Mouse (Mus musculus) lung, embryonic 16.5 days (tissue): ENCODE data around the gene Prelp. TPM values are rescaled to one million over a fixed set of nuclear protein-coding genes. Genes with fewer than 3 reads are reported as not detected.
A peak's percentile ranks its signal among the peaks of the same experiment; 100 is the strongest.

Experiments used
- ATAC-seq: fragments of 200-750 bp; cut with Nextera tagmentation; 2 replicates; pipeline ENCODE4 v1.8.0; 2017; ENCODE audit warnings: low read depth, mild to moderate bottlenecking, moderate library complexity
- H3K27ac ChIP-seq: fragments of 300-500 bp; sonication (generic); 2 replicates; pipeline ENCODE4 v1.5.1; 2014; ENCODE audit warnings: mild to moderate bottlenecking, control low read depth, low read length
- H3K27me3 ChIP-seq: fragments of 300-500 bp; sonication (generic); 2 replicates; pipeline ENCODE4 v1.6.1; 2014; ENCODE audit warnings: low read depth, low read length, mixed read lengths; ENCODE audit not compliant: control insufficient read depth, insufficient read depth
- H3K36me3 ChIP-seq: fragments of 300-500 bp; sonication (generic); 2 replicates; pipeline ENCODE4 v1.6.1; 2014; ENCODE audit warnings: low read length; ENCODE audit not compliant: control insufficient read depth, insufficient read depth
- H3K4me1 ChIP-seq: fragments of 300-500 bp; sonication (generic); replicated peaks from 2 replicates; pipeline ENCODE4 v1.6.1; 2014; ENCODE audit warnings: low read length, mixed read lengths; ENCODE audit not compliant: control insufficient read depth, insufficient read depth
- H3K4me2 ChIP-seq: fragments of 300-500 bp; sonication (generic); 2 replicates; pipeline ENCODE4 v1.6.1; 2014; ENCODE audit warnings: low read depth, low read length, control low read depth
- H3K4me3 ChIP-seq: fragments of 300-500 bp; sonication (generic); 2 replicates; pipeline ENCODE4 v1.5.1; 2014; ENCODE audit warnings: mild to moderate bottlenecking, low read length, control low read depth
- H3K9ac ChIP-seq: fragments of 300-500 bp; sonication (generic); 2 replicates; pipeline ENCODE4 v1.6.1; 2014; ENCODE audit warnings: low read length, control low read depth
- H3K9me3 ChIP-seq: fragments of 300-500 bp; sonication (generic); 2 replicates; pipeline ENCODE4 v1.6.1; 2016; ENCODE audit warnings: low read length; ENCODE audit not compliant: control insufficient read depth
- WGBS: fragments of 180-500 bp; shearing (Covaris S2); extraction: QIAGEN DNeasy Blood & Tissue Kit; methylation state at CpG from one replicate; pipeline ENCODE4 v1.1.7; 2014; 5-methylcytosine and 5-hydroxymethylcytosine counted together
- polyA plus RNA-seq: library from polyadenylated mRNA; unstranded; fragments of >200 nt; fragmentation: Nextera tagmentation; extraction: Ambion mirVana; gene quantifications from 2 replicates; pipeline ENCODE4 v1.2.1, GENCODE M21; 2015

Gene Prelp
- polyA plus RNA-seq, 1 experiment from 2014 or later = 28.6 TPM

DNA sequence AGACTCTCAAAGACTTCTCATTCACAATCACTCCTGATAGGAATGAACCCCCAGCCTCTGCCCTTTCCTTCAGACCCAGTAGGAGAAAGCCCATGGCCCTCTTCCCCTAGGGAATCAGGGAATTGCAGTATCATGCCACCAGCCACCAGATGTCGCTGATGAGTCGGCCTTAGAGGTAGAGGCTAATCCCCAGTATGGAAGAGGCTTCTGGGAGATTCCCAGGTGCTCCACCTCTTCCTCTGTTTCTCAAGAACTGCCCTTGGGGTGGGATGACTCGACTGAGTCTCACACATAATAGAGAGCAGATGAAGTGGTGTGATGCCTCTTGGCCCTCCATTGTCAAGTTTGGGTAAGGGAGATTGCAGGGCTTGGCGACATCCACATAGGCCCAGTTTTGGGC, 9.8 kb downstream of the Prelp start:
- Histone ChIP-seq H3K4me3 (no peak overlapping the region), H3K27me3 (no peaks in the 10 kb centered on the region), H3K9me3 (no peaks in the 10 kb centered on the region), H3K4me2 (no peak overlapping the region), H3K9ac (no peak overlapping the region), H3K27ac (peak overlapping the region; percentile 45), H3K4me1 (peaks cover 44% of the 10 kb centered on the region), H3K36me3 (no peaks in the 10 kb centered on the region)
- 22% methylated on average over 4 of the region's 4 CpGs for whole genome bisulfite sequencing
- ATAC-seq = peak; percentile 6; the same call in 1 of the 2 replicates

DNA sequence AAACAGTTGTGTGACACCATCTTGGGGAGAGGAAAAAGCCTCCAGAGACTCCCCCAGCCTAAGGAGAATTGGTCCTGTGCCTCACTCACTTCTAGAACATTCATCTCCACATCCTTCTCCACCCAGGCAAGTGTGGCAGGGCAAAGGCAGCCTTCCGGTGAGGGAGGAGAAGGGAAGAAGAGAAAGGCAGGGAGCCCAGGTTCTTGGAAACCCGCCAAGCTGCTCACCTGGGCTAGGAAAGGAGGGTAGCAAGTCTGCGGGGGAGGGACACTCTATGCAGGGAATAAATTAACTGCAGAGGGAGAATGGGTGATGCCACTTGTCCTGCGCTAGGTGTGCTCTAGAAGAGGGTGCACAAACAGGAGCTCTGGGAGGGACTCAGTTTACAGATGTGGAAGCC, 10.2 kb downstream of the Prelp start:
- H3K27me3 ChIP-seq = no peaks in the 10 kb centered on the region
- H3K9me3 ChIP-seq = no peaks in the 10 kb centered on the region
- H3K36me3 ChIP-seq = no peaks in the 10 kb centered on the region
- no peak overlapping the region for H3K9ac ChIP-seq
- 38% methylated on average over 4 of the region's 4 CpGs for WGBS
- peaks cover 39% of the 10 kb centered on the region for H3K4me1 ChIP-seq
- peak overlapping the region; percentile 45; the same call in 1 of the 2 replicates for H3K27ac ChIP-seq
- ATAC-seq = no peak
- H3K4me2 ChIP-seq = no peak overlapping the region
- no peak overlapping the region for H3K4me3 ChIP-seq

DNA sequence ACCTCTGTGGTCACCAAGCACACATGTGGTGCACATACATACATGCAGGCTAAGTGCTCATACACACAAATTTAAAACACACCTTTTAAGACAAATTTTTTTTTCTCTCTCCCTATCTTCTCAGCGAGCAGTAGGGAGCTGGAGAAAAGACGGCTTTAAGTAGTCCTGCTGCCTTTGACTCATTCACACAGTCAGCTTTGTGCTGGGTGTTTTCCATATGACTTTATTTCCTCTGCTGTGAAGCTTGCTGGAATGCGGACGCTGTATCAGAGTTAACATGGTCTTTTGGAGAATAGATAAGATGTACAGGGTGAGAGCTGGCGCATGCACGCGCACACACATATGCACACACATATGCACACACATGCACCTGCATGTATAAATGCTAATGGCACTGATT, 11.1 kb downstream of the Prelp start:
- H3K9ac ChIP-seq = no peak overlapping the region
- no peaks in the 10 kb centered on the region for H3K9me3 ChIP-seq
- no peak overlapping the region for H3K27ac ChIP-seq
- no peaks in the 10 kb centered on the region for H3K36me3 ChIP-seq
- H3K4me1 ChIP-seq = peaks cover 30% of the 10 kb centered on the region
- WGBS = 79% methylated on average over 7 of the region's 7 CpGs
- no peak for ATAC-seq
- no peaks in the 10 kb centered on the region for H3K27me3 ChIP-seq
- H3K4me2 ChIP-seq = no peak overlapping the region
- no peak overlapping the region for H3K4me3 ChIP-seq

DNA sequence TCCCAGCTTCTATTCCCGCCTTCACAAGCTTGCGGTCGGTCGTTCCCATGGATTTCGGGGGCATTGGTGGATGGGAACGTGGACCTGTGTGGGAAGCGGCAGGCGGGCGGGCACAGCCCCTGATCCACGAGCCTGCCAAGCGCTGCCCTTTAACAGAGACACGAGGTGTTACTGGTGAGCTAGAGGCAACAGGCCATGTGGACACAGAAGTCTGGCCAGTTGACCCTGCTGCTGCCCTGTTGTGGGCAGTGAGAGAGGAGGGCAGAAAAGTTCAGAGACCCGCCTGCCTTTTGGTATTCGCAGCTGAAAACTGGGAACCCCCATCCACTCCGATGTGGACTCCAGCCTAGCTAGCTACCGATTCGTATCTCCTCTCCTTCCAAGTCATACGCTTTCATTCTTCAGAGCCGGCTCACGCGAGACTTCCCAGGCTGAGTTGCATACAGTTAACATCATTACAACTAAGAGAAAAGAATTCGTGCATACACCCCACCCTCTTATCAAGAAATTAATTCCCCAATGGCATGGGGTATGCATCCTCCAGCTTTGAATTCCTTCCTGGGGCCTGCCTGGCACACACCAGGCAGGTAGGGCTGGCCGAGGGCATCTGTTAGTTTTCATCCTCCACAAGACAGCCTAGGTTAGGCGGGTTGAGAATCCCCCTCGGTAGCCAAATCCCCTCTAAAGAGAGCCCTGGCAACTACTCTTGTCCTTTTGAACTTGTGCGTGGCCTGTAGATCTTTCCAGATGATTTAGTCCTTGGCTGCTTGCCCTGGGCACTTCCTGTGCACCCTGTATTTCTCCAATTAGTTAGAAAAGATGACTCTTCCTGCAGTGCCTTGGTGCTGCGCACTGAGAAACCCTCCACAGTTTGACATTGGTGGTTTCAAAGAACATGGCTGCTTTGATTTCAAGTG, 12.3 kb downstream of the Prelp start:
- Histone ChIP-seq H3K4me2 (peak overlapping the region; percentile 96), H3K4me1 (peaks cover 28% of the 10 kb centered on the region), H3K27me3 (no peaks in the 10 kb centered on the region), H3K27ac (peak overlapping the region; percentile 85), H3K9ac (peak overlapping the region; percentile 77), H3K4me3 (peak overlapping the region; percentile 49), H3K9me3 (no peaks in the 10 kb centered on the region), H3K36me3 (no peaks in the 10 kb centered on the region)
- 6% methylated on average over 27 of the region's 27 CpGs for WGBS
- peak; percentile 53 for ATAC-seq

DNA sequence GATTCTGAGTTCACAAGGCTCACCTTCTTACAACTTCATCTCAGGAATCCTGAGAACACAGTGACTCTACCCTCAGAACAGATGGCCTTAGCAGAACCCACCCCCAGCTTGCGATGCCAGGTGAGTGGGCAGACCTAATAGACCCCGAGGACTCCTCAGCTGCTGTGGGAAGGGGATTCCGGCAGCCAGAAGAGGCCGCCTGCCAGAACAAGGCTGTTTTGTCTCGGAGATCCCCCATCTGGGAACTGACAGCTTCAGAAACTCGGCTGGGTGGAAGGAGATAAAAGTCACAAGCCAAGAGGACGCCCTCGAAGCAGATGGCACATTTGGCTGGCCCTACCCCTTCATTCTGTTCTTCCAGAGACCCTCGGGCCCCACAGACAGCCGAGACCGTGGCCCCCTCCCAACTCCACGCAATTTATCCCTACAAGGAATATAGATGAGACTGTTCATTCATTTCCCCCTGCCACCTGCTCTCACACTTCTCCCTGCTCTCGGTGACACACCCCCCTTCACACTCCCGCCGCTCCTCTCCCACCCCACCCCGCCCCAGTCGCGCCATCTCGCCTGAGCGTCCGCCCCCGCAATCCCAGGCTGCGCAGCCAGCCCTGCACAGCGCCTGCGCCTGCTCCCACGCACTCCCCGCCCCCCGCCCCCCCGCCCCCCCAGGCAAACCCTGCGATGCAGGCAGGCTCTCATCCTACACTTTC, 13.1 kb downstream of the Prelp start, which contains the start of gene Optc:
Optc (minus strand) TSS at position 51 of the 710 bp plus-strand sequence.
- peak; percentile 85 for ATAC-seq
- H3K9ac ChIP-seq = peak within 1 kb of the TSS; percentile 77
- H3K27ac ChIP-seq = peak within 1 kb of the TSS; percentile 85
- no peaks in the 10 kb centered on the region for H3K9me3 ChIP-seq
- H3K4me3 ChIP-seq = peak within 1 kb of the TSS; percentile 49
- peaks cover 28% of the 10 kb centered on the region for H3K4me1 ChIP-seq
- no peaks in the 10 kb centered on the region for H3K27me3 ChIP-seq
- 1% methylated on average over 30 of the region's 30 CpGs for WGBS
- H3K4me2 ChIP-seq = peak within 1 kb of the TSS; percentile 96
- no peaks in the 10 kb centered on the region for H3K36me3 ChIP-seq

DNA sequence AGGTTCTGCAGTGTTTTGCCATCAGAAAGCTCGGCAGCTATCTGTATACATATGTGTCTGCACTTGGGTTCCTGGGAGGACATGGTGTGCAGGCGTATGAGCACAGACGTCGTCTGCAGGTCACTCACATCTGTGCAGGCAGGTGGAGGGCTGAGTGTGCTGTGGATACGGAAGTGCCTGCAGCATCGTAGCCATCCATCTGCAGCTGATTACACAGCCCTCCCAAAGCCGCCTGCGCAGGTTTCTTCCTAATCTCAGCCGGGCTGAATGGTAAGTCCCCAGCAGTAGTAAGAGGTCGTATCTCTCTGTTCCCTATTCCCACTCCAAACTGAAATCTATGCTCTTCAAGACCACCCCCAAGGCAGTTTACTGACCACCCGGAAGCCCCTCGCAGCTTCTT, 14.8 kb downstream of the Prelp start:
- WGBS = 56% methylated on average over 12 of the region's 12 CpGs
- H3K4me3 ChIP-seq = no peak overlapping the region

DNA sequence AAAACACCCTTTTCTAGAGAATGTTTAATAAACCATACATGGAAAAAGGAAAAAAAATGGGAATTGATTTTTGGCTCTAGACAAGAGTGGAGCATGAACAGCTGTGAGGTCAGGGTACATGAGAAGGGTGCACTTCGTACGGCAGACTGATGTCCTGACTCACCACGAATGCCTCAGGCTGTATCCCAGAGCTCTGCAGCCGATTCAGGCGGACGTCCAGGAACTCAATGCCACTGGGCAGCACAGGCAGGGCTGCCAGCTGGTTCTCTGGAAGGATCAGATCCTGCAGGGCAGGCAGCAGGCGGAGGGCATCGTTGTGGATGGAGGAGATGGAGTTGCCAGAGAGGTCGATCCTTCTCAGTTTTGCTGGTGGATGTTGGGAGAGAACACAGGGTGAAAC, 20.4 kb downstream of the Prelp start:
- 77% methylated on average over 9 of the region's 9 CpGs for WGBS
- H3K4me3 ChIP-seq = no peak overlapping the region
- no peak for ATAC-seq

More for the DNA sequence above, 14.8 kb downstream of the Prelp start:
- Histone ChIP-seq H3K4me2 (no peak overlapping the region), H3K9ac (no peak overlapping the region), H3K27me3 (no peaks in the 10 kb centered on the region), H3K9me3 (no peaks in the 10 kb centered on the region), H3K4me1 (peaks cover 23% of the 10 kb centered on the region), H3K27ac (no peak overlapping the region), H3K36me3 (no peaks in the 10 kb centered on the region)
- ATAC-seq = no peak

DNA sequence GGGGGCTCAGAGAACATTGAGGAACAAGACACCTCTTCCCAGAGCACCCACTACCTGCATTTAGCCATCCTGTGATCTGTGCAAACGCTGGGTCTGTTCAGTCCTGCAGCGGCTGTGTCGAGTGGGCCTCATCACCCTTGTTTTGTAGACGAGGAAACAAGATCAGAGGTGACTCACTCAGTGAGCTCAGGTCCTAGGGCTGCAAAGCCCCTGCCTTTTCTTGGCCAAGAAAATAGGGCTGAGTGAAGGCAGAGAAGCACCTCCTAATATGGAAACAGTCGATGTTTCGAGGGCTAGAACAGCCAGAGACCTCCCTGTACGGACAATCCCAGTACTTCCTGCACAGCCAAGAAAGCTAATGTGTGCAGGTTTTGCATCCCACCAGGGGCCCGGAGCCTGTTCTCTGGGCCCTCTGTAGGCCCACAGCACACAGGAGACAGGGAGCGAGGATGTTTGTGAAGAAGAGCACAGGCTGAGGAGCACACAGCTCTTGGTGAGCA, 22.1 kb downstream of the Prelp start:
- Histone ChIP-seq H3K36me3 (no peaks in the 10 kb centered on the region), H3K27ac (no peak overlapping the region), H3K4me1 (peaks cover 4% of the 10 kb centered on the region), H3K27me3 (no peaks in the 10 kb centered on the region), H3K9ac (no peak overlapping the region), H3K4me2 (no peak overlapping the region), H3K9me3 (no peaks in the 10 kb centered on the region), H3K4me3 (no peak overlapping the region)
- WGBS = 57% methylated on average over 9 of the region's 9 CpGs
- ATAC-seq = no peak

More for the DNA sequence above, 20.4 kb downstream of the Prelp start:
- no peak overlapping the region for H3K4me2 ChIP-seq
- H3K36me3 ChIP-seq = no peaks in the 10 kb centered on the region
- H3K27ac ChIP-seq = no peak overlapping the region
- no peaks in the 10 kb centered on the region for H3K4me1 ChIP-seq
- H3K9ac ChIP-seq = no peak overlapping the region
- no peaks in the 10 kb centered on the region for H3K9me3 ChIP-seq
- no peaks in the 10 kb centered on the region for H3K27me3 ChIP-seq

DNA sequence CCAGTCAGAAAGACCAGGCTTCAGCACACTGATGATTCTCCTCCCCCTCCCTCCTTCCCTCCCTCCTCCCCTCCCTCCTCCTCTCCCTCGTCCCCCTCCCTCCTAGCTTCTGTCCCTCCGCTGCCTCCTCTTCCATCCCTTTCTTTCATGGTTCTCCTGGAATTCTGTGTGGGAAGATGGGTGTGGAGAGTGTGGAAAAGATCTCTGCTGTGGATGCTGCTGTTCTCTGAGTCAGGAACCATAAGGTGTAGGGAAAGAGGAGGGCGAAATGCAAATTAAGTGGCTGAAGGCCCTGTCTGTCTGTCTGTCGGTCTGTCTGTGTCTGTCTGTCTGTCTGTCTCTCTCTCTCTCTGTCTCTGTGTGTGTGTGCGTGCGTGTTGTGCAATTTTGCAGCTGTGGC, 23.9 kb downstream of the Prelp start:
- H3K27ac ChIP-seq = no peak overlapping the region
- ATAC-seq = no peak
- no peaks in the 10 kb centered on the region for H3K9me3 ChIP-seq
- H3K9ac ChIP-seq = no peak overlapping the region
- H3K4me3 ChIP-seq = no peak overlapping the region
- no peak overlapping the region for H3K4me2 ChIP-seq
- H3K27me3 ChIP-seq = no peaks in the 10 kb centered on the region
- peaks cover 18% of the 10 kb centered on the region for H3K4me1 ChIP-seq
- H3K36me3 ChIP-seq = no peaks in the 10 kb centered on the region
- WGBS = 75% methylated on average over 6 of the region's 6 CpGs
